Mouse (Mus musculus) thymus, adult 2 months (tissue): Measurements from ENCODE around the gene Kif1bp. TPM values are rescaled to one million over a fixed set of nuclear protein-coding genes. Genes with fewer than 3 reads are reported as not detected.

Source experiments
- DNase-seq: peaks from one replicate; pipeline ENCODE4 v3.0.0; 2021
- H3K27ac ChIP-seq: fragments of 200-500 bp; 2 replicates; pipeline ENCODE4 v1.5.1; 2012; ENCODE audit warnings: low read length, control low read depth; ENCODE audit not compliant: control insufficient read depth, insufficient read depth
- H3K27me3 ChIP-seq: fragments of 200-500 bp; 2 replicates; pipeline ENCODE4 v1.6.1; 2012; ENCODE audit warnings: mild to moderate bottlenecking, low read length, moderate library complexity, mixed read lengths; ENCODE audit not compliant: control insufficient read depth, insufficient read depth
- H3K36me3 ChIP-seq: fragments of 200-500 bp; 2 replicates; pipeline ENCODE4 v1.6.1; 2012; ENCODE audit warnings: mild to moderate bottlenecking, low read length, moderate library complexity; ENCODE audit not compliant: control insufficient read depth, insufficient read depth
- H3K4me1 ChIP-seq: fragments of 200-500 bp; replicated peaks from 2 replicates; pipeline ENCODE4 v1.6.1; 2012; ENCODE audit warnings: low read length; ENCODE audit not compliant: control insufficient read depth, insufficient read depth
- H3K4me3 ChIP-seq: fragments of 200-500 bp; 2 replicates; pipeline ENCODE4 v1.5.1; 2012; ENCODE audit warnings: mild to moderate bottlenecking, low read length, control low read depth, moderate library complexity; ENCODE audit not compliant: control insufficient read depth, insufficient read depth
- CTCF ChIP-seq: fragments of 200-500 bp; IDR thresholded peaks from 2 replicates; pipeline ENCODE4 v1.5.1; 2012; ENCODE audit warnings: mild to moderate bottlenecking, control low read depth, low read length, moderate library complexity, borderline replicate concordance; ENCODE audit not compliant: control insufficient read depth, poor library complexity, insufficient read depth; ENCODE audit errors: extremely low read depth
- POLR2A ChIP-seq: fragments of 200-500 bp; IDR thresholded peaks from 2 replicates; pipeline ENCODE4 v1.6.1; 2012; ENCODE audit warnings: mild to moderate bottlenecking, low read length, control low read depth, moderate library complexity; ENCODE audit not compliant: control insufficient read depth, poor library complexity, insufficient read depth; ENCODE audit errors: extremely low read depth
- WGBS: fragments of 180-500 bp; shearing (Covaris S2); methylation state at CpG from one replicate; pipeline ENCODE4 v1.1.7; 2018; 5-methylcytosine and 5-hydroxymethylcytosine counted together
- polyA plus RNA-seq: library from polyadenylated mRNA; depleted of rRNA; stranded (reverse); fragments of >200 nt; gene quantifications from 2 replicates; pipeline ENCODE4 v1.2.3, GENCODE M21; 2012

Kif1bp gene
- polyA plus RNA-seq, 1 experiment = 45.7 TPM

DNA sequence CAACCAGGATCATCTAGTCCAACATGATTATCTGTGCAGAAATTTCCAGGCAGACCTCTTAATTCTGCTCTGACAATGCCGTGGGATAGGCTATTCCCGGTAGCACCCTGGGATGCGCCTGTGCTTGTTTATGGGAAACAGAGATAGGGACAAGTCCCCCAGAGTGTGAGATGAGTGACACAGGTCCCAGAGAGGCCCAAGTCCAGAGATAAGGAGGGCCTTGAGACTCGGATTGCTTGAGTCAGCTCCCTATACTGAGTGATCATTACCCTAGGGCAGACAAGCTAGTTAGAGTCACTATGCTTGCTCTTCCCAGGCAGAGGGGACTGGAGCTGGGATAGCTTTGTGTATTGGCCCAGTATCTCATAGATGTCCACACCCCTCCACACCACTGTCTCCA lies 56.5 kb downstream of the Kif1bp start:
- TF ChIP-seq CTCF (no peak), POLR2A (no peak)
- no peak for DNase-seq
- H3K4me1 ChIP-seq = no peaks in the 10 kb centered on the region
- H3K4me3 ChIP-seq = no peak overlapping the region
- no peaks in the 10 kb centered on the region for H3K36me3 ChIP-seq
- H3K27ac ChIP-seq = no peak overlapping the region
- WGBS = 89% methylated on average over 4 of the region's 4 CpGs
- H3K27me3 ChIP-seq = no peaks in the 10 kb centered on the region

DNA sequence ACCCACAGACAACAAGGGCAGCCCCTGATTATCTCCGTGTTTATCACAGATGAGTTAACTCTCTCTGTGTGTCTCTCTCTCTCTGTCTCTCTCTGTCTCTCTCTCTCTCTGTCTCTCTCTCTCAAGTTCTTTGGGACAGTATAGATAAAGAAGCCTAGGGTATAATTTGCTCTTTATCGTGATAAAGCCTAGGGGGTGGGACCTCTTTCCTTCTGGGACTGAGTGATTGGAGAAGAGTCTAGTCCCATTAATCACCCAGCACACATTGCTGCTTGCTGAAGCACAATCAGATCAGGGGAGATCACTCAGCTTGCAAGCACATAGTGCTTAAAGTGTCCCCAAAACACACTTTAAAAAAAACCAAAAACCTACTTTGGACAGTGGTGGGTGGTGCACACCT lies 57.3 kb downstream of the Kif1bp start:
- Histone ChIP-seq H3K4me1 (no peaks in the 10 kb centered on the region), H3K4me3 (no peak overlapping the region), H3K27ac (no peak overlapping the region), H3K27me3 (no peaks in the 10 kb centered on the region), H3K36me3 (no peaks in the 10 kb centered on the region)
- 91% methylated on average over 2 of the region's 2 CpGs for WGBS
- TF ChIP-seq POLR2A = no peak
- no peak for TF ChIP-seq CTCF
- DNase-seq = no peak

DNA sequence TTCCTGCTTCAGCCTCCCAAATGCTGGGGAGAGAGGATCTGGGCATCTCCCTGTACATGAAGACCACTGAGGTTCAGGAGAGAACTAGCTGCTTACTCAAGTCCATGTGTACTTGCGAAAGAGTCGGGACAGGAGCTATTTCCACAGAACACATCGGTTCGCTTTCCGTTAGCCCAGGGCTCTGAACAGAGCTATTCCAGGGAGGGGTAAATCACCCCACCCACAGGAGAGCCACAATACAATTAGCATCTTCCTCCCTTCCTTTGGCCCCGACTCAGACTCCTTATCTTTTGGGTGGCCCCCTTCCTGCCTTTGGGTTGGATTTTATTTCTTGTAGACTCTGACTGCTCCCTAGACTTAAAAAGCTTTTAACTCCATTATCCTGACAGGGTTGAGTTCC lies 60.7 kb downstream of the Kif1bp start:
- Histone ChIP-seq H3K27me3 (no peaks in the 10 kb centered on the region), H3K27ac (no peak overlapping the region), H3K4me1 (no peaks in the 10 kb centered on the region), H3K36me3 (no peaks in the 10 kb centered on the region), H3K4me3 (no peak overlapping the region)
- no peak for DNase-seq
- no peak for TF ChIP-seq POLR2A
- TF ChIP-seq CTCF = no peak
- 86% methylated on average over 6 of the region's 6 CpGs for WGBS

DNA sequence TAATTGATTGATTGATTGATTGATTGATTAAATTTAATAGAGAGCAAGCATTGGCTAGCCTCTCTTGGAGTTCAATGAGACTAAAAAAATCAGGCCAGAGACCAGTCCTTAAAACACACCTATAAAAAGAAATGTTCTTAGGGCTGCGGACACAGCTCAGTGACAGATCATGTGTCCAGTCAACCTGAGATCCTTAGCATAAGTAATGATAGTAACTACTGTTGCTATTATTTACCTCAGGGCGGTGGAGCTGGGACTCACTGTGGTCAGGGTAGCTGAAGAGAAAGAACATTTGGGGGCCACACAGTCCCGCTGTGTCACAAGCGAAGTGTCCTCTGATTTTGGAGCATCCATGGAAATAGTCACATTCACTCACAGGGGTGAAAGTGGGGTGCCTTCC lies 65.4 kb downstream of the Kif1bp start:
- Histone ChIP-seq H3K27ac (no peak overlapping the region), H3K36me3 (no peaks in the 10 kb centered on the region), H3K27me3 (no peaks in the 10 kb centered on the region), H3K4me1 (peaks cover 9% of the 10 kb centered on the region), H3K4me3 (no peak overlapping the region)
- no peak for TF ChIP-seq POLR2A
- TF ChIP-seq CTCF = no peak
- 96% methylated on average over 4 of the region's 4 CpGs for WGBS
- no peak for DNase-seq

DNA sequence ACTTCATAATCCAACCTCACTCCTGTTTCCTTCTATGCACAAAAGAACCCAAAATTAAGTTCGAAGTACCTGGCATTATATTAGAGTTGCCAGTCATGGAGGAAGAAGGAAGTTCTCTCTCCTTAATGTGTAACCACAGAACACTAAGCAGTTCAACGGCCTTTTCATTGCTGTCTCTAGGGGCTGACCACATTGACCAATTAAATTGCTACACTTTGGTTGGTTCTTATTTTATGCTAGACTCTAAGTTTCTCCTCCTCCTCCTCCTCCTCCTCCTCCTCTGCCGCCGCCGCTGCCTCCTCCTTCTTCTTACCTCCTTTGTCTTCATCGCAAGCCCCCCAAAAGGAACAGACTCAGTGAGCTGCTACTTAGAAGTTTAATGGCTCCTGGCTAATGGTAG lies 66.7 kb downstream of the Kif1bp start:
- Histone ChIP-seq H3K4me3 (no peak overlapping the region), H3K27ac (no peak overlapping the region), H3K36me3 (no peaks in the 10 kb centered on the region), H3K27me3 (no peaks in the 10 kb centered on the region), H3K4me1 (peaks cover 9% of the 10 kb centered on the region)
- 11% methylated on average over 6 of the region's 6 CpGs for WGBS
- DNase-seq = no peak
- TF ChIP-seq POLR2A (no peak), CTCF (no peak)

DNA sequence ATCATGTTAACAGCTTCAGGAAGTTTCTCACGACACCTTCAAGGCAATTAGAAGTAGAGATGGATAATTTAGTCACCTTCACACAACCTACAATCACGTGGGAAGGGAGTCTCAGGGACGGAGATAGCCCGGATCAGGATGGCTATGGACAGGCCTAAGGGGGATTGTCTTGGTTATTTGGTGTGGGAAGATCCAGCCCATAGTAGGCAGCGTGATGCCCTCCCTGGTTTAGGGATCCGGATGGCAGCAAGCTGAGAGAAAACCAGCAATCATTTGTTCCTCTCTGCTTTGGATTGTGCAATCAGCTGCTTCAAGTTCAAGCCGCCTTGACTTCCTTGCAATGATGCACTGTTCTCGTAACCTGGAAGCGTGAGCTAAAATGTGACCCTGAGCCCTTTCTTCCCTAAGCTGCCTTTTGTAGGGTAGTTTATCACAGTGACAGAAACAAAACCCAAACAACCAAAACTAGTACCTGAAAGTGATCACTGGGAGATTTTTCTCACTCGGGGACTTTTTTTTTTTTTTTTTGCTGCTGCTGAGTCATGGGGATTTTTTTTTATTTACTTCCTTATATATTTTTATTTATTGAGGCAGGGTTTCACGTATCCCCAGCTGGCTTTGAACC lies 69.1 kb downstream of the Kif1bp start:
- peaks cover 15% of the 10 kb centered on the region for H3K4me1 ChIP-seq
- no peaks in the 10 kb centered on the region for H3K27me3 ChIP-seq
- H3K27ac ChIP-seq = peak overlapping the region; percentile 23; the same call in 1 of the 2 replicates
- H3K4me3 ChIP-seq = no peak overlapping the region
- WGBS = 81% methylated on average over 11 of the region's 11 CpGs
- TF ChIP-seq POLR2A (no peak), CTCF (no peak)
- no peak for DNase-seq
- H3K36me3 ChIP-seq = no peaks in the 10 kb centered on the region

DNA sequence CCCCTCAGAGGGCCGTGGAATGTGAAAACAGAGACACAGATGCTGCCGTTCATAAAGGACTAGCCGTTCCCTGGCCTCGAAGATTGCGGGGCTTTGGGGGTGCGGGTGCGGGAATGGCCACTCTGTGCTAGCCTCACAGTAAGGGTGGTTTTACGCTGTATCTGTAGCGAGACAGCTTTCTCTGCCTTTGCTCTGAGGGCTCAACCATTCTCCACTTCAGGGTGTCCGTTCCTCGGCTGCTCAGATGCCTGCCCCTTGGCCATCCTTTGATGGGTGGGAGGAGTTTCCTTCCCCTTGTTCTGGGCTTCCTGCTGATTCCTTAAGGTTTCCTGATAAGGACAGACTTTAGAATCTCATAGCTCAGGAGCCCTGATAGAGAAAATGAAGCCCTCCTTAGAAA lies 69.8 kb downstream of the Kif1bp start:
- no peak for DNase-seq
- peak overlapping the region; percentile 34 for H3K4me3 ChIP-seq
- 1% methylated on average over 11 of the region's 11 CpGs for WGBS
- no peaks in the 10 kb centered on the region for H3K36me3 ChIP-seq
- H3K27ac ChIP-seq = no peak overlapping the region
- TF ChIP-seq CTCF = no peak
- no peak for TF ChIP-seq POLR2A
- H3K27me3 ChIP-seq = no peaks in the 10 kb centered on the region
- H3K4me1 ChIP-seq = peaks cover 19% of the 10 kb centered on the region
